Mouse (Mus musculus): ENCODE measurements at regions not wholly inside any gene's neighbourhood (a gene's known extent, or its start where the extent isn't known, plus 50 kb on each side); places are given as distances from the start of the nearest gene placed in this dataset.

DNA sequence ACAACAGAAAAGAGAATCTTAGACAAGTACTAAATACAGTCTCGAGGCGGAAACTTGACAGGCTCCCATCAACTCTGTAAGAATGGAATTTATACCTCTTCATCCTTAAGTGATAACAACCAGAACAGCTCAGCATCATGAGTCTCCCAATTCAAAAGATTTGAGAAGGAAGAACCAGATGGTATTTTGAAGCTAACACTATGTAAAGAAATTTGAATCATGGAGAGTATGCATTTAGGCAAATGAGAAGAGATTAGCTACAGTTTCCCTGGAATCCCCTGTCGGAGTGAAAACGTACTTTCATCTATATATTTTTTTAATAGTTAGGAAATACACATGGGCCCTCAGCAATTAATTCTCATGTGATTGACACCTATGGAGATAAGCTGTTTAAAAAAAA, 140.9 kb downstream of the Nrip1 start:
- Histone ChIP-seq H3K9ac (ENCODE audit: low read depth, low read length) (no peak overlapping the region), H3K27ac (ENCODE audit: low read depth, low read length) (no peak overlapping the region), H3K4me3 (ENCODE audit: low read length) (no peak overlapping the region), H3K4me1 (ENCODE audit: control insufficient read depth, insufficient read depth, low read length) (no peaks in the 10 kb centered on the region), H3K36me3 (ENCODE audit: control insufficient read depth, insufficient read depth, low read length) (no peaks in the 10 kb centered on the region), H3K9me3 (ENCODE audit: control insufficient read depth, low read length) (no peaks in the 10 kb centered on the region), H3K4me2 (replicated peaks; ENCODE audit: low read depth, low read length) (no peak overlapping the region), H3K27me3 (ENCODE audit: control insufficient read depth, insufficient read depth, low read length) (no peaks in the 10 kb centered on the region)
- WGBS: 67% methylated on average over 4 of the region's 4 CpGs
- ATAC-seq (ENCODE audit: low FRiP score, low TSS enrichment): no peak

DNA sequence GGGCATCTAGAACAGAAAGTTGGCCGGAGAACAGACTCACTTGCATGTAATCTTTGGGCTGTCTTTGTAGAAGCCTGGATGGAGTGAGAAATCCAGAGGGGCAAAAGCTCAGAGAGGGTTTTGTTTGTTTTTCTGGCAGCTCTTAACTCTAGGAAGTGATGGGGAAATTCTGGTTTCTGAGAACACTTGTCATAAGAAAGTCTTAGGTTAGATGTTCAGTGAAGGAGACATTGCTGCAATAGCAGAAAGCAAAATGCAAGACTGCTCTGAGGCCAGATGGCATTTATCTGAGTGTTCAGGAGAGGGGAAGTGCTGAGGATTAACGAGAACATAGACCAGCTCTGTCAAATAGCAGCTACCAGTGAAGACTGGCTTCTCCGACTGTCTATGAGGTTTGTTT, 141.5 kb downstream of the Nrip1 start:
- H3K9me3 ChIP-seq (ENCODE audit: control insufficient read depth, low read length): no peaks in the 10 kb centered on the region
- H3K4me3 ChIP-seq (ENCODE audit: low read length): no peak overlapping the region
- H3K4me1 ChIP-seq (ENCODE audit: control insufficient read depth, insufficient read depth, low read length): no peaks in the 10 kb centered on the region
- 46% methylated on average over 3 of the region's 3 CpGs for WGBS
- no peak overlapping the region for H3K9ac ChIP-seq (ENCODE audit: low read depth, low read length)
- no peak overlapping the region for H3K27ac ChIP-seq (ENCODE audit: low read depth, low read length)
- no peak overlapping the region for H3K4me2 ChIP-seq (replicated peaks; ENCODE audit: low read depth, low read length)
- no peaks in the 10 kb centered on the region for H3K36me3 ChIP-seq (ENCODE audit: control insufficient read depth, insufficient read depth, low read length)
- H3K27me3 ChIP-seq (ENCODE audit: control insufficient read depth, insufficient read depth, low read length): no peaks in the 10 kb centered on the region
- ATAC-seq (ENCODE audit: low FRiP score, low TSS enrichment): no peak

DNA sequence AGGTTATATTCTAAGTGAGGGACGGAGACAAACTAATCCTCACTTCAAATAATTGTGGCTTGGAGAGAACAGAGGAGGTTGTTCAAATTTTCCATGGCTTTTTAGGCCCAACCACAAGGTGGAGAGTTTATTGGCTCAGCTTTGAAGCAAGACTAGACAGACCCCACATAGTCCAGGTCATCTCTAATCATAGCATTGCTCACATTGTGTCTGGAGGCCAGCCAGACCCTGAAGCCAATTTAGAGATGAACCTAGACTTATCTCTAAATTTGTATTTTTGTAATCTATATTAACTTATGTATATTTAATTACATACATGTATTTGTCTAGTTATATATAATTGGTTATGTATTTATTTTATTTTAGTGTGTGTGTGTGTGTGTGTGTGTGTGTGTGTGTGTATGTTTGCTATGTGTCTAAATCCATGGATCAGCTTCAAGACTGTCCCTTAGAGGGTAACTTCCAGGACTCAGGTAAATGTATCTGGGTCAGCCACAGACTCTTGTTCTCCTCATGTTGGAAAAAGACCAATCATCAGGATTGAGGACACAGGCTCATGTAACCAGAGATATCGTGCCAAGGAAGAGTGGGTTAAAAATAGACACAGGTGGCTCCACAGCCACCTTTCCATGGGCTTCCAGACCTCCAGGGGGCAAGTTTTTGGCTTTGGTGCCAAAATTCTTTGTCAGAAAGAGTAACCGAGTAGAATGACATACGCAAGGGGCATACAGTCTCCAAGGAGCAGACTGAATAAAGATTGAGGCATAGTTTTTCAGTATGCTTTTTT, 142.9 kb downstream of the Nrip1 start:
- Histone ChIP-seq H3K27me3 (ENCODE audit: control insufficient read depth, insufficient read depth, low read length) (no peaks in the 10 kb centered on the region), H3K9ac (ENCODE audit: low read depth, low read length) (no peak overlapping the region), H3K4me2 (replicated peaks; ENCODE audit: low read depth, low read length) (no peak overlapping the region), H3K4me3 (ENCODE audit: low read length) (no peak overlapping the region), H3K4me1 (ENCODE audit: control insufficient read depth, insufficient read depth, low read length) (no peaks in the 10 kb centered on the region), H3K27ac (ENCODE audit: low read depth, low read length) (no peak overlapping the region), H3K36me3 (ENCODE audit: control insufficient read depth, insufficient read depth, low read length) (no peaks in the 10 kb centered on the region), H3K9me3 (ENCODE audit: control insufficient read depth, low read length) (no peaks in the 10 kb centered on the region)
- ATAC-seq (ENCODE audit: low FRiP score, low TSS enrichment): no peak
- WGBS: 95% methylated on average over 4 of the region's 4 CpGs

DNA sequence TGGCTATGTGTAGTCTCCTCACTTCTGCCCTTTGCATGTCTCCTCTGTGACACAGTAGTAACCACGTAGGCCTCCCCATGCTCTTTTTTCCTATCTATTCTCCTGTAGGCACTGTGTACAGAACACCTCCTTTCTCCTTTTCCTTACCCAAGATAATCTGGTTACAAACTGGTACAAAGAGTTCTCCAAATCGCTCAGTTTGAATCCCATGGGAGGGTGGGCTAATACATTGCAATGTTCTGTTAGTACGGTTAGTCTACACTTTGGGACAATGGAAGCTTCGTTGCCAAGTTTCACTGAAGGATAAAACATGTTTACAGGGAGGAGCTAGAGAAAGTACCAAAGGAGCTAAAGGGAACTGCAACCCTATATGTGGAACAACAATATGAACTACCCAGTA, 145.2 kb downstream of the Nrip1 start:
- Histone ChIP-seq H3K4me3 (ENCODE audit: low read length) (no peak overlapping the region), H3K4me1 (ENCODE audit: control insufficient read depth, insufficient read depth, low read length) (peaks cover 8% of the 10 kb centered on the region), H3K27me3 (ENCODE audit: control insufficient read depth, insufficient read depth, low read length) (no peaks in the 10 kb centered on the region), H3K9me3 (ENCODE audit: control insufficient read depth, low read length) (no peaks in the 10 kb centered on the region), H3K4me2 (replicated peaks; ENCODE audit: low read depth, low read length) (no peak overlapping the region), H3K27ac (ENCODE audit: low read depth, low read length) (no peak overlapping the region), H3K9ac (ENCODE audit: low read depth, low read length) (no peak overlapping the region), H3K36me3 (ENCODE audit: control insufficient read depth, insufficient read depth, low read length) (no peaks in the 10 kb centered on the region)
- WGBS: 85% methylated on average over 4 of the region's 4 CpGs
- ATAC-seq (ENCODE audit: low FRiP score, low TSS enrichment): no peak

DNA sequence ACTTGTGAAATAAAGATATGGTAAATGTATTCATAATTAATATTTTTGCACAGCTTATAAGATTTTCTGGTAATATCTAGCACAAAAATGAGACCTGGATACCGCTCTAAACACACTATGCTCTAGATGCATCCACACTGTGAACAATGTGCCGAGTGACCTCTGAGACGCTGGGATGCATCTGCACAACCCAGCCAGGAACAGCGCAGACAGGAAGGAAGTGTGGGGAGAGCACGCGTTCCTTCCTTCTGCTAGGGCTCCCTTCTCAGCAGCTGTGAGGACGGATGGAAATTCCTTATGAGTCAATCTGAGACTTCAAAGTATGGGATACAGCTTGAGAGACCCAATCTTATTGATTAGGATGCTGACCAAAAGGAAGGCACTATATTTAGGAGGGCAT, 147.2 kb downstream of the Nrip1 start:
- H3K36me3 ChIP-seq (ENCODE audit: control insufficient read depth, insufficient read depth, low read length): no peaks in the 10 kb centered on the region
- no peak overlapping the region for H3K9ac ChIP-seq (ENCODE audit: low read depth, low read length)
- 63% methylated on average over 7 of the region's 7 CpGs for WGBS
- peaks cover 8% of the 10 kb centered on the region for H3K4me1 ChIP-seq (ENCODE audit: control insufficient read depth, insufficient read depth, low read length)
- H3K27ac ChIP-seq (ENCODE audit: low read depth, low read length): peak overlapping the region; percentile 15; the same call in 1 of the 2 replicates
- H3K4me2 ChIP-seq (replicated peaks; ENCODE audit: low read depth, low read length): no peak overlapping the region
- no peak overlapping the region for H3K4me3 ChIP-seq (ENCODE audit: low read length)
- no peaks in the 10 kb centered on the region for H3K9me3 ChIP-seq (ENCODE audit: control insufficient read depth, low read length)
- no peaks in the 10 kb centered on the region for H3K27me3 ChIP-seq (ENCODE audit: control insufficient read depth, insufficient read depth, low read length)
- ATAC-seq (ENCODE audit: low FRiP score, low TSS enrichment): peak; percentile 56; the same call in 1 of the 2 replicates

DNA sequence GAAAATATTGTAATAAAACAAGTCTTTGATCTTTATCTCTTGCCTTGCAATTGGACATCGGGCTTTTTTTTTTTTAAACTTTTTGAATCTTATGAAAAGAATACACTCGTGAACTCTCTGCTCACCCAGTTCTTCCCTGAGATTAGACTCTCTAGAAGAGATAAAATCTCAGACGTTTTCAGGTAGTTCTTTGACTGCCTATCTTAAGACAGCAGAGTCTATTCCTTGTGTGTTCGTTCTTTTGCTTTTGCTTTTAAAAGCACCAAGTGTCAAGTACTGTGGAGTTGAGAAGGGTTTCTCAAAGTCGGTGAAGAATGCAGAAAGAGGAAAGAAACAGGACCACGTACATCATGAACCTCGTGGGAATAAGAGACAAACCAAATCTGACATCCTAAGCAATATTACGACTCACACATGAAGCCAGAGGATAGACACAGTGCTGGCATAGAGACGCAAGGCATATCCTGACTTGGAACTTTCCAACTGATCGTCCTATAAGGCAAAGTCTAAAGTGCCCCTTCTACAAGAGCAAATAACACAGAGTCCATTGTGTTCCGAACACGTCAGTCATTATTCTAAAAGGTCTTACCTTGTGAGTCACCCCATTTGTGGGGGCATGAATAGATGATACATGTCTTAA, 147.9 kb downstream of the Nrip1 start:
- Histone ChIP-seq H3K36me3 (ENCODE audit: control insufficient read depth, insufficient read depth, low read length) (no peaks in the 10 kb centered on the region), H3K27ac (ENCODE audit: low read depth, low read length) (peak overlapping the region; percentile 33; the same call in 1 of the 2 replicates), H3K4me3 (ENCODE audit: low read length) (no peak overlapping the region), H3K27me3 (ENCODE audit: control insufficient read depth, insufficient read depth, low read length) (no peaks in the 10 kb centered on the region), H3K4me2 (replicated peaks; ENCODE audit: low read depth, low read length) (no peak overlapping the region), H3K4me1 (ENCODE audit: control insufficient read depth, insufficient read depth, low read length) (peaks cover 8% of the 10 kb centered on the region), H3K9me3 (ENCODE audit: control insufficient read depth, low read length) (no peaks in the 10 kb centered on the region), H3K9ac (ENCODE audit: low read depth, low read length) (no peak overlapping the region)
- 49% methylated on average over 12 of the region's 12 CpGs for WGBS
- no peak for ATAC-seq (ENCODE audit: low FRiP score, low TSS enrichment)

DNA sequence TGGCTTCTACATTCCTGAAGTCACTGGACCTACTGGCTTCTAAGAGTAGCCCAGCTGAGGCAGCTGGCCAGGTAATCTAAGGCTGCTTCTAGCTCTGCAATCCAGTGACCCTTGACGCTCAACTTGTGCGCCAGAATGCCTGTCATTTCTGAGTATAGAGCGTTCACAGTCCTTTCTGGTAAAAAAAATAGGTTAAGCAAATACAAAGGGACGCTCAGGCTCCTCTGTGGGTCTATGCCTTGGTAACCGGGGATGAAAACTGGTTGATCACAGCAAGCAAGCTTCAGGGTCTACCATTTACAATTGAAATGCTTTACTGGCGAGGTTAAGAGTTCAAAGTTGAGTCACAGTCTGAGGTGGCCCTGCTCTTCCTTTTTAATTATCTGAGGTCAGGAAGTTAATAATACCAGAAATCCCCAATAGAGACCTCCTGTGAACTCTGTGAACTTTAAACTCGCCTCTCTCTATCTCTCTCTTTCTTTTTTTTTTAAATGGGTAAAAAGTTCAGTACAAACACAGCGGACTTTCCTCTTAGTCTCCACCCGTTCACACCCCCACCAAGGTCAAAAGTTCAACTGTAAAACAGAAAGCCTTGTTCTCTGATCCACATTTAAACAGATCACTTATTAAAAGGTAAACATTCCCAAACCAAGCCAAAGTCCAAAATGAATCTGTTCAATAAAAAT, 148.6 kb downstream of the Nrip1 start:
- Histone ChIP-seq H3K4me3 (ENCODE audit: low read length) (no peak overlapping the region), H3K4me1 (ENCODE audit: control insufficient read depth, insufficient read depth, low read length) (peaks cover 8% of the 10 kb centered on the region), H3K9ac (ENCODE audit: low read depth, low read length) (no peak overlapping the region), H3K4me2 (replicated peaks; ENCODE audit: low read depth, low read length) (no peak overlapping the region), H3K9me3 (ENCODE audit: control insufficient read depth, low read length) (no peaks in the 10 kb centered on the region), H3K36me3 (ENCODE audit: control insufficient read depth, insufficient read depth, low read length) (no peaks in the 10 kb centered on the region), H3K27me3 (ENCODE audit: control insufficient read depth, insufficient read depth, low read length) (no peaks in the 10 kb centered on the region), H3K27ac (ENCODE audit: low read depth, low read length) (peak overlapping the region; percentile 34; the same call in 1 of the 2 replicates)
- ATAC-seq (ENCODE audit: low FRiP score, low TSS enrichment): peak; percentile 59
- 6% methylated on average over 9 of the region's 9 CpGs for WGBS

DNA sequence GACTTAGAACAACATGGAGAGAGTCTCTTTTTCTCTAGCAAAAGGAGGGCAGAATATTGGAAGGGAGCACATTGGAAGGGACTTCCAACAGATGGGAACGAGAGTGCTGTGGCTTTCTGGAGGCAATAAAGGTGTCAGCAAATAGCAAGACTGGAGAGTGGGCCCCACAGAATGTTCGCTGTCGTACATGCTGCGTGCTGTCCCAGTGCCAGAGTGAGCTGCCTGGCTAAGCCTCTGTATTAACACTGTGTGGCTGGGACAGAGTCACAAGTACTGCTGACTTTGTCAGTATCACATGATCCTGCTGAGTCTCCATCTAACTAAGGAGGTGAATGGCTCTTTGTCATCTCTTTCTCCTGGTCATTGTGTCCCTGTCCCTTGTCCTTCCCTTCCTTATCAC, 149.9 kb downstream of the Nrip1 start:
- 34% methylated on average over 4 of the region's 4 CpGs for WGBS
- no peaks in the 10 kb centered on the region for H3K36me3 ChIP-seq (ENCODE audit: control insufficient read depth, insufficient read depth, low read length)
- no peak overlapping the region for H3K27ac ChIP-seq (ENCODE audit: low read depth, low read length)
- no peaks in the 10 kb centered on the region for H3K27me3 ChIP-seq (ENCODE audit: control insufficient read depth, insufficient read depth, low read length)
- ATAC-seq (ENCODE audit: low FRiP score, low TSS enrichment): no peak
- no peak overlapping the region for H3K4me2 ChIP-seq (replicated peaks; ENCODE audit: low read depth, low read length)
- no peaks in the 10 kb centered on the region for H3K9me3 ChIP-seq (ENCODE audit: control insufficient read depth, low read length)
- no peak overlapping the region for H3K4me3 ChIP-seq (ENCODE audit: low read length)
- H3K9ac ChIP-seq (ENCODE audit: low read depth, low read length): no peak overlapping the region
- H3K4me1 ChIP-seq (ENCODE audit: control insufficient read depth, insufficient read depth, low read length): peaks cover 8% of the 10 kb centered on the region

DNA sequence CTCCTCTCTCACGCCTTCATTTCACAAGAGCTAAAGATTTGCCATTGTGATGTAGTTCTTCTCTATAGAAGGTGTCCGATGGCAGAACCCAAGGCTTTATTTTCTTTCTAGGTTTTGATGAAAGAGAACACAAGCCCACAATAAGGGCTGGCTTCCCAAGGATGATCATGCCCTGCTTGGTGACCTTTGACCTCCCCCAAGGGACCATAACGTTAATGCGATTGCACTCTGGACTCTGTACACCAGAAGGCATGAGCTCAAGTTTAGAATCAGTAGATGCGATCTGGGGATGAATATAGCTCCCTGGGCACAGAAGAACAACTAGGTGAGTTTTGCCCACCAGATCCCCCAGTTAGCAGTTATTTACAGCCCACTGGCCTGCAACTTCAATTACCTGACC, 150.7 kb downstream of the Nrip1 start:
- no peak overlapping the region for H3K9ac ChIP-seq (ENCODE audit: low read depth, low read length)
- H3K27me3 ChIP-seq (ENCODE audit: control insufficient read depth, insufficient read depth, low read length): no peaks in the 10 kb centered on the region
- WGBS: 60% methylated on average over 5 of the region's 5 CpGs
- ATAC-seq (ENCODE audit: low FRiP score, low TSS enrichment): no peak
- no peaks in the 10 kb centered on the region for H3K9me3 ChIP-seq (ENCODE audit: control insufficient read depth, low read length)
- peaks cover 8% of the 10 kb centered on the region for H3K4me1 ChIP-seq (ENCODE audit: control insufficient read depth, insufficient read depth, low read length)
- H3K4me2 ChIP-seq (replicated peaks; ENCODE audit: low read depth, low read length): no peak overlapping the region
- no peak overlapping the region for H3K27ac ChIP-seq (ENCODE audit: low read depth, low read length)
- H3K4me3 ChIP-seq (ENCODE audit: low read length): no peak overlapping the region
- H3K36me3 ChIP-seq (ENCODE audit: control insufficient read depth, insufficient read depth, low read length): no peaks in the 10 kb centered on the region
